Mouse (Mus musculus): ENCODE results near the gene Rpap1. TPM values are rescaled to one million over a fixed set of nuclear protein-coding genes. Genes with fewer than 3 reads are reported as not detected.
"Not testable (repeated sequence)": the region's sequence is repeated elsewhere in the genome, so short reads cannot be mapped to it uniquely, and the experiment has no call there.

The Rpap1 gene
- polyA plus RNA-seq, 1 experiment: 14.2 TPM

DNA sequence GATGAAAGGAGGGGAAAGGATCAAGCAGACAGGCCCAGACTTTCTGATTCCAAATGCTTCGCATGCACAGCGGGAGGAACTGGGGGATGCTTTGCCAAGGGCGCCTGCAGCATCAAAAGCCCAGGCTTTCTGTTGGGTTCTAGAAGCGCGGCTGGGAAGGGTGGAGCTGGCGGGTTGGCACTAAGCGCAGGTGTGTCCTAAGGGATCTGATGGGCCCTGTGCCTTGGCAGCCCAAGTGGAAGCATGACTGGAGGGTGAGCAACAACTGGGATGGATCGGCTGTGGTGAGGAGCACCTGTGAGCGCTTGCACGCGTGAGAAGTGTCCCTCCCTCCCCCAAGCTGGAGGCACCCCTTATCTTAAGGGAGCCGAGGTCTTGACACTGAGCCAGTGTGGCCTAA lies 50.2 kb downstream of the Rpap1 start:
- TF ChIP-seq CEBPB (IDR thresholded peaks at IDR 0.05; ENCODE audit: low read depth) (no peak), USF1 (IDR thresholded peaks at IDR 0.05; ENCODE audit: low read depth) (no peak), MAX (IDR thresholded peaks at IDR 0.05) (no peak), CTCF (IDR thresholded peaks at IDR 0.05; ENCODE audit: control insufficient read depth, insufficient read depth, insufficient read length) (no peak), MYOD1 (IDR thresholded peaks at IDR 0.05; ENCODE audit: control insufficient read depth, insufficient read length, low read depth) (no peak), FOSL1 (IDR thresholded peaks at IDR 0.05; ENCODE audit: insufficient read depth, low read length, poor library complexity, severe bottlenecking) (no peak), MYOG (IDR thresholded peaks at IDR 0.05; ENCODE audit: control insufficient read depth, extremely low read depth, insufficient read length) (no peak)
- H3K27me3 ChIP-seq (ENCODE audit: control insufficient read depth, insufficient read depth, insufficient read length): no peaks in the 10 kb centered on the region

DNA sequence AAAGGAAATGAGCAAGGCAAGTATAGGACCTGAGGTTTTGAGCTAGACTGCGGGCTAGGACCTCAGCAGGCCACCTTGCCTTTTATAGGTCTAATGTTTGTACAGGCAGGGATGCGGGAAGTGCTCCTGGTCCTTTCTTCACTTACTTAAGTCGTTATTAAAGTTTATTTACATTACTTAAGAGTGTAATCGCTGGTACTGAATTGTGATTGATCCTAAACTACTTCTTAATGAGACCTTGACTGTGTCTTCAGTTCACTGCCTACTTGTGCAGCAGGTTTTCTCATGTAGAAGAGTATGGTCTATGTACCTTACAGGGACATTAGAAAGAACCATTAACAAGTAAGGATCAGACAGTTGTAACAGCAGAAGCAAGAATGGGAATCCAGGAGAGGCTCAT lies 56.6 kb downstream of the Rpap1 start:
- TF ChIP-seq CEBPB (IDR thresholded peaks at IDR 0.05; ENCODE audit: low read depth) (no peak), MAX (IDR thresholded peaks at IDR 0.05) (no peak), MYOG (IDR thresholded peaks at IDR 0.05; ENCODE audit: control insufficient read depth, extremely low read depth, insufficient read length) (no peak), FOSL1 (IDR thresholded peaks at IDR 0.05; ENCODE audit: insufficient read depth, low read length, poor library complexity, severe bottlenecking) (no peak), CTCF (IDR thresholded peaks at IDR 0.05; ENCODE audit: control insufficient read depth, insufficient read depth, insufficient read length) (no peak), MYOD1 (IDR thresholded peaks at IDR 0.05; ENCODE audit: control insufficient read depth, insufficient read length, low read depth) (no peak), USF1 (IDR thresholded peaks at IDR 0.05; ENCODE audit: low read depth) (no peak)
- no peaks in the 10 kb centered on the region for H3K79me3 ChIP-seq (ENCODE audit: low read depth)
- H3K36me3 ChIP-seq (ENCODE audit: control insufficient read depth, insufficient read depth): peaks cover 50% of the 10 kb centered on the region
- H3K4me3 ChIP-seq (ENCODE audit: insufficient read depth, poor library complexity, severe bottlenecking): no peak overlapping the region
- H3K27me3 ChIP-seq (ENCODE audit: control insufficient read depth, insufficient read depth, insufficient read length): no peaks in the 10 kb centered on the region
- no peak overlapping the region for H3ac ChIP-seq (ENCODE audit: control insufficient read depth, insufficient read length, low read depth)
- no peaks in the 10 kb centered on the region for H3K79me2 ChIP-seq (ENCODE audit: control insufficient read depth, insufficient read depth)

More for the DNA sequence above, 50.2 kb downstream of the Rpap1 start:
- no peak overlapping the region for H3K4me3 ChIP-seq (ENCODE audit: insufficient read depth, poor library complexity, severe bottlenecking)
- H3ac ChIP-seq (ENCODE audit: control insufficient read depth, insufficient read length, low read depth): no peak overlapping the region
- no peaks in the 10 kb centered on the region for H3K79me3 ChIP-seq (ENCODE audit: low read depth)
- H3K79me2 ChIP-seq (ENCODE audit: control insufficient read depth, insufficient read depth): no peaks in the 10 kb centered on the region
- peaks cover 6% of the 10 kb centered on the region for H3K36me3 ChIP-seq (ENCODE audit: control insufficient read depth, insufficient read depth)

DNA sequence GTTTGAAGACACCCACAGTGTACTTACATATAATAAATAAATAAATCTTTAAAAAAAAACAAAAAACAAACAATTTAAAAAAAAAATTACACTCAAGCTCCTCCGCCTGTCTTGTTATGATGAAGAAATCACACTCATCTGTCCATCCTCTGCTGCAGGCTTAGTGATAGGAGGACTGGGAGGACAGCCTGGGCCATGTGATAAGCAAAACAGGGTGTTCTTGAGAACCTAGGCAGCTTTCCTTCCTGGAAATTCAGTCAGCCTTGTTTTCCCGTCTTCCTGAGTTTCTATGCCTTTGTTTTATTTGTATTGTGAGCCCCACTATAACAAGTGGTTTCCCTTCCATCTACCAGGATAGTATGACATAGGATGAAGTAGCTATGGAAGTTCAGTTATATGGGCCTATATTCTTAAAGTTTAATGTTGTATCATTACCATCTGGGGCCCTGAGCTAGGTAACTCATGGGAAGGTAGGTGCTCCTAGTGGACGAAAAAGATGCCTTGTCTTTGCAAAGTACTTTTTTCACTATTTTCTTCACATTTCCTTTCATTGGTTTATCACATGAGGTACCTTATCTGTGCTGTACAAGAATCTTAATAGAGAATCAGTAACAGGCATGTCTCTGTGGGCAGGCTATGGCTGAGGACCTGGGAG lies 59.4 kb downstream of the Rpap1 start:
- Histone ChIP-seq H3K36me3 (ENCODE audit: control insufficient read depth, insufficient read depth) (peaks cover 63% of the 10 kb centered on the region), H3K79me3 (ENCODE audit: low read depth) (no peaks in the 10 kb centered on the region), H3K27me3 (ENCODE audit: control insufficient read depth, insufficient read depth, insufficient read length) (no peaks in the 10 kb centered on the region), H3K79me2 (ENCODE audit: control insufficient read depth, insufficient read depth) (no peaks in the 10 kb centered on the region), H3K4me3 (ENCODE audit: insufficient read depth, poor library complexity, severe bottlenecking) (no peak overlapping the region), H3ac (ENCODE audit: control insufficient read depth, insufficient read length, low read depth) (no peak overlapping the region)
- no peak for TF ChIP-seq CTCF (IDR thresholded peaks at IDR 0.05; ENCODE audit: control insufficient read depth, insufficient read depth, insufficient read length)
- no peak for TF ChIP-seq CEBPB (IDR thresholded peaks at IDR 0.05; ENCODE audit: low read depth)
- TF ChIP-seq MAX (IDR thresholded peaks at IDR 0.05): no peak
- TF ChIP-seq MYOD1 (IDR thresholded peaks at IDR 0.05; ENCODE audit: control insufficient read depth, insufficient read length, low read depth): no peak
- no peak for TF ChIP-seq FOSL1 (IDR thresholded peaks at IDR 0.05; ENCODE audit: insufficient read depth, low read length, poor library complexity, severe bottlenecking)
- TF ChIP-seq USF1 (IDR thresholded peaks at IDR 0.05; ENCODE audit: low read depth): no peak

DNA sequence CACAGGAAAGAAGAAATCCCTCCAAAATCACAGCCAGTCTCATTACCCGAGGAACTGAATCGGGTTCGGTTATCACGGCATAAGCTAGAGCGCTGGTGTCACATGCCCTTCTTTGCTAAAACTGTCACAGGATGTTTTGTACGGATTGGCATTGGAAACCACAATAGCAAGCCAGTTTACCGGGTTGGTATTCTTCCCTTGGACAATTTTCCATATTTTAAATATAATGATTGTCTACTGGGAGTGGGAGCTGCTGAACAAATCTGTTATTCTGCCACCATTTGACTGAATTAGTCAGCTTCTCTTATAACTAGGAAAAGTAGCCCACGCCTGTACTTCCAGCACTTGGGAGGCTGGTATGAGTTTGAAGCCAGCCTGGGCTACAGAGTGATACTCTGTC lies 66.3 kb downstream of the Rpap1 start:
- Histone ChIP-seq H3K36me3 (ENCODE audit: control insufficient read depth, insufficient read depth) (peaks cover 60% of the 10 kb centered on the region), H3ac (ENCODE audit: control insufficient read depth, insufficient read length, low read depth) (no peak overlapping the region), H3K79me2 (ENCODE audit: control insufficient read depth, insufficient read depth) (no peaks in the 10 kb centered on the region), H3K79me3 (ENCODE audit: low read depth) (no peaks in the 10 kb centered on the region), H3K27me3 (ENCODE audit: control insufficient read depth, insufficient read depth, insufficient read length) (no peaks in the 10 kb centered on the region), H3K4me3 (ENCODE audit: insufficient read depth, poor library complexity, severe bottlenecking) (no peak overlapping the region)
- TF ChIP-seq FOSL1 (IDR thresholded peaks at IDR 0.05; ENCODE audit: insufficient read depth, low read length, poor library complexity, severe bottlenecking): no peak
- no peak for TF ChIP-seq MYOD1 (IDR thresholded peaks at IDR 0.05; ENCODE audit: control insufficient read depth, insufficient read length, low read depth)
- TF ChIP-seq MYOG (IDR thresholded peaks at IDR 0.05; ENCODE audit: control insufficient read depth, extremely low read depth, insufficient read length): no peak
- TF ChIP-seq CTCF (IDR thresholded peaks at IDR 0.05; ENCODE audit: control insufficient read depth, insufficient read depth, insufficient read length): no peak

DNA sequence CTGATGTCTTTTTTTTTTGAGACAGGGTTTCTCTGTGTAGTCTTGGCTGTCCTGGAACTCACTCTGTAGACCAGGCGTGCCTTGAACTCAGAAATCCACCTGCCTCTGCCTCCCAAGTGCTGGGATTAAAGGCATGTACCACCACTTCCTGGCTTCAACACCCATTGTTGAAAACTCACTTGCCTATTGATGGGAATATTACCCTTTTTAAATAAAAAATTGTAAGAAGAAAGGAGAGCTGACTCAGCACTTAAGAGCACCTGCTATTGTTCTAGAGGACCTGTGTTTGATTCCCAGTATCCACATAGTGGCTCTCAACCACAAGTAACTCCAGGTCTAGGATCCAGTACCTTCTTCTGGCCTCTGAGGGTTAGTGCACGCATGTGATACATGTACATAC lies 71.5 kb downstream of the Rpap1 start:
- not testable (repeated sequence) for H3K27me3 ChIP-seq (ENCODE audit: control insufficient read depth, insufficient read depth, insufficient read length); H3K79me3 ChIP-seq (ENCODE audit: low read depth); H3ac ChIP-seq (ENCODE audit: control insufficient read depth, insufficient read length, low read depth); H3K79me2 ChIP-seq (ENCODE audit: control insufficient read depth, insufficient read depth); H3K4me3 ChIP-seq (ENCODE audit: insufficient read depth, poor library complexity, severe bottlenecking)
- peaks cover 59% of the 10 kb centered on the region for H3K36me3 ChIP-seq (ENCODE audit: control insufficient read depth, insufficient read depth)

Other genes starting within 250 kb of the Rpap1 start
- gene Exd1, start 239.9 kb downstream of the Rpap1 start, polyA plus RNA-seq (2012; fragmentation: generic; extraction: Trizol): 0.05 TPM
- gene Chp1, start 239.8 kb downstream of the Rpap1 start, polyA plus RNA-seq (2012; fragmentation: generic; extraction: Trizol): 51.9 TPM
- 6.5 TPM for gene Nusap1, start 169.2 kb downstream of the Rpap1 start, polyA plus RNA-seq (2012; fragmentation: generic; extraction: Trizol)
- gene Oip5, start 169.1 kb downstream of the Rpap1 start, polyA plus RNA-seq (2012; fragmentation: generic; extraction: Trizol): 9.0 TPM
- 13.2 TPM for gene Ndufaf1, start 124.7 kb downstream of the Rpap1 start, polyA plus RNA-seq (2012; fragmentation: generic; extraction: Trizol)
- 9.5 TPM for gene Rtf1, start 112.5 kb downstream of the Rpap1 start, polyA plus RNA-seq (2012; fragmentation: generic; extraction: Trizol)
- gene Itpka, start 45.2 kb downstream of the Rpap1 start, polyA plus RNA-seq (2012; fragmentation: generic; extraction: Trizol): 0.21 TPM
- gene Ltk, start 27.1 kb downstream of the Rpap1 start, polyA plus RNA-seq (2012; fragmentation: generic; extraction: Trizol): 0.01 TPM
- 9.3 TPM for gene Tyro3, start 10.2 kb upstream of the Rpap1 start, polyA plus RNA-seq (2012; fragmentation: generic; extraction: Trizol)
- gene Mga, start 109.7 kb upstream of the Rpap1 start, polyA plus RNA-seq (2012; fragmentation: generic; extraction: Trizol): 3.3 TPM
- gene Mapkbp1, start 185.2 kb upstream of the Rpap1 start, polyA plus RNA-seq (2012; fragmentation: generic; extraction: Trizol): 5.4 TPM
- 8.1 TPM for gene Jmjd7, start 239.9 kb upstream of the Rpap1 start, polyA plus RNA-seq (2012; fragmentation: generic; extraction: Trizol)
- 0.73 TPM for gene Gm28042, start 240.0 kb upstream of the Rpap1 start, polyA plus RNA-seq (2012; fragmentation: generic; extraction: Trizol)
- gene Pla2g4b, start 245.9 kb upstream of the Rpap1 start, polyA plus RNA-seq (2012; fragmentation: generic; extraction: Trizol): 0.56 TPM

All from C2C12 (cell line).